ENCODE assay signal across 20 mouse cellular contexts in the genomic region with DNA sequence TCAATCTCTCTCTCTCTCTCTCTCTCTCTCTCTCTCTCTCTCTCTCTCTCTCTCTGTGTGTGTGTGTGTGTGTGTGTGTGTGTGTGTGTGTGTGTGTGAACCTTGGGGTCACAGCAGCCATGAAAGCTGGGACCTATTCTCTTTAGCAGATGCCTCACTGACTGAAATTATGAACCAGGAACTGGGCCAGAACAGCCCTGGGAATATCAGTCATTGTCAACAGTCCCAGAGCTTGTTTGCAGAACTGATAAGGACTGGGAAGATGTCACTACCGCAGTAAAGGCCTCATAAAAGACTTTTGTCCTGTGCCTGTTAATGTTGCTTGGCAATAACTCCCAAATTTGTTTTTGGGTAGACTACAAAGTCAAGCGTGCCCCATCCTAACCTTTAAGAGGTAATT. TPM values are rescaled to one million over a fixed set of nuclear protein-coding genes. Genes with fewer than 3 reads are reported as not detected.
DNase-seq lines count a peak whose midpoint lies in the region; ATAC-seq and TF ChIP-seq lines count a peak whose summit lies in the region.
"Had no signal": no experiment of that assay in that cellular context is flagged by ENCODE, and none has a peak within 500 bp of the region (broad histone marks: within the 10 kb centered on the region; RNA-seq: fewer than 3 reads in every experiment).

No protein-coding gene starts in this region.

- no peaks in the 10 kb centered on the region for H3K36me3 ChIP-seq in kidney, adult 2 months (ENCODE audit: control insufficient read depth, insufficient read depth, low read length)
- H3K36me3 ChIP-seq in kidney, embryonic 15.5 days, result no peaks in the 10 kb centered on the region
- H3K36me3 ChIP-seq: embryonic facial prominence, embryonic 13.5 days; forebrain, embryonic 12.5 days; G1E; heart, embryonic 12.5 days; hindbrain, embryonic 15.5 days had no signal

- no peak for TF ChIP-seq CTCF in kidney, adult 2 months (conservative IDR thresholded peaks at IDR 0.05; ENCODE audit: insufficient read depth, insufficient read length, low read depth, low read length)

- peak overlapping the region; percentile 31; the same call in 1 of the 2 replicates for H3K27ac ChIP-seq in kidney, adult 2 months (ENCODE audit: insufficient read depth, low read depth, low read length)
- H3K27ac ChIP-seq in kidney, embryonic 15.5 days, result no peak overlapping the region
- H3K27ac ChIP-seq: embryonic facial prominence, embryonic 13.5 days; forebrain, embryonic 12.5 days; hindbrain, embryonic 15.5 days had no signal

- peak; percentile 24 to 66 for DNase-seq in adrenal gland, adult (ENCODE audit: inconsistent age in 2 of 2, low spot score in 1 of 2)
- no peak for DNase-seq in adrenal gland, postnatal 36 days
- peak; percentile 61 for DNase-seq in kidney, adult 2 months
- peak; percentile 37 to 49 for DNase-seq in kidney, postnatal 25 days
- DNase-seq in kidney, adult 18-20 months, result no peak
- peak; percentile 47 for DNase-seq in adipocyte (ENCODE audit: low spot score)
- DNase-seq: adrenal gland, postnatal 10 days; B cell, adult 2 months; cerebellum, adult 18-20 months; cerebellum, adult 9-11 months; cerebellum, postnatal 36 days; gastrocnemius, postnatal 14 days had no signal

- no peak for ATAC-seq in kidney, embryonic 15.5 days (replicated peaks; ENCODE audit: low FRiP score)
- ATAC-seq: CD4-positive, CD25-positive, alpha-beta regulatory T cell, adult 4 months; forebrain, embryonic 16.5 days had no signal

- no peak overlapping the region for H3K4me3 ChIP-seq in kidney, adult 2 months (ENCODE audit: insufficient read depth, low read depth, low read length)
- H3K4me3 ChIP-seq in kidney, embryonic 15.5 days (replicated peaks), result no peak overlapping the region
- H3K4me3 ChIP-seq: embryonic facial prominence, embryonic 13.5 days; forebrain, embryonic 12.5 days; heart, embryonic 12.5 days; hindbrain, embryonic 15.5 days had no signal

- TF ChIP-seq POLR2A in kidney, adult 2 months (IDR thresholded peaks at IDR 0.05; ENCODE audit: low read depth, low read length), result no peak

- 71% methylated on average over 2 of the region's 2 CpGs for WGBS in kidney, adult 2 months
- 58% methylated on average over 2 of the region's 2 CpGs for WGBS in kidney, embryonic 15.5 days

- H3K4me1 ChIP-seq in kidney, adult 2 months (ENCODE audit: control insufficient read depth, insufficient read depth, low read length), result peaks cover 2% of the 10 kb centered on the region; the same call in 1 of the 2 replicates
- peaks cover 9% of the 10 kb centered on the region for H3K4me1 ChIP-seq in kidney, embryonic 15.5 days
- H3K4me1 ChIP-seq: heart, embryonic 12.5 days had no signal

- no peak overlapping the region for H3K9ac ChIP-seq in kidney, embryonic 15.5 days
- H3K9ac ChIP-seq: embryonic facial prominence, embryonic 13.5 days; forebrain, embryonic 12.5 days; heart, embryonic 12.5 days; hindbrain, embryonic 15.5 days had no signal

- no peaks in the 10 kb centered on the region for H3K9me3 ChIP-seq in kidney, embryonic 15.5 days (replicated peaks)
- H3K9me3 ChIP-seq: embryonic facial prominence, embryonic 13.5 days; forebrain, embryonic 12.5 days; G1E; heart, embryonic 12.5 days; hindbrain, embryonic 15.5 days had no signal

- H3K27me3 ChIP-seq in kidney, adult 2 months (replicated peaks; ENCODE audit: control insufficient read depth, insufficient read depth, low read length), result no peaks in the 10 kb centered on the region
- H3K27me3 ChIP-seq in kidney, embryonic 15.5 days, result no peaks in the 10 kb centered on the region
- H3K27me3 ChIP-seq: forebrain, embryonic 12.5 days; heart, embryonic 12.5 days; hindbrain, embryonic 15.5 days had no signal

- H3K4me2 ChIP-seq in kidney, embryonic 15.5 days, result no peak overlapping the region
- H3K4me2 ChIP-seq: embryonic facial prominence, embryonic 13.5 days; forebrain, embryonic 12.5 days; heart, embryonic 12.5 days; hindbrain, embryonic 15.5 days had no signal

RNA-seq across cellular contexts. Expression of a gene that starts 53.2 kb away (rescaled TPM):
- 10 to 100 TPM; 33.9 to 38.1 TPM for total RNA-seq in adrenal gland, postnatal 36 days (2021)
- polyA plus RNA-seq in kidney, adult 2 months (2012; rRNA removed), result 27.0 and 30.9 TPM in 2 replicates
- polyA plus RNA-seq in kidney, embryonic 15.5 days (2015; fragmentation: Nextera tagmentation; extraction: Ambion mirVana), result 16.5 and 17.2 TPM in 2 replicates
- polyA plus RNA-seq: CD4-positive, CD25-positive, alpha-beta regulatory T cell, adult 4 months; G1E had no signal

Comparison
In these comparisons a context has a peak if more than half of its experiments do, and no peak if none do; other contexts are left out.
1. DNase-seq: peak in adrenal gland, adult (2 of 2), kidney, adult 2 months (single experiment), kidney, postnatal 25 days (2 of 2) and adipocyte (single experiment); none in adrenal gland, postnatal 36 days (0 of 2) and kidney, adult 18-20 months (single experiment).